Mouse (Mus musculus) myocyte (in vitro differentiated cells): ENCODE results near the gene 1700001P01Rik. TPM values are rescaled to one million over a fixed set of nuclear protein-coding genes. Genes with fewer than 3 reads are reported as not detected.

Experiments used
- H3K27me3 ChIP-seq: one replicate; pipeline ENCODE4 v1.6.1; 2011; ENCODE audit not compliant: control insufficient read depth, insufficient read depth, insufficient read length
- H3K36me3 ChIP-seq: one replicate; pipeline ENCODE4 v1.6.1; 2011; ENCODE audit not compliant: control insufficient read depth, insufficient read depth
- H3K4me2 ChIP-seq: one replicate; pipeline ENCODE4 v1.6.1; 2011; ENCODE audit warnings: low read depth, control low read depth
- H3K4me3 ChIP-seq: one replicate; pipeline ENCODE4 v1.5.1; 2011; ENCODE audit warnings: mild to moderate bottlenecking, control low read depth, moderate library complexity
- H3K79me2 ChIP-seq: one replicate; pipeline ENCODE4 v1.6.1; 2011; ENCODE audit not compliant: control insufficient read depth, insufficient read depth
- H3ac ChIP-seq: one replicate; pipeline ENCODE4 v1.6.1; 2011; ENCODE audit not compliant: control insufficient read depth, insufficient read length
- CEBPB ChIP-seq: IDR thresholded peaks from 2 replicates; pipeline ENCODE4 v1.6.1; 2011; ENCODE audit warnings: mild to moderate bottlenecking, moderate library complexity; ENCODE audit not compliant: poor library complexity, insufficient read depth, severe bottlenecking
- E2F4 ChIP-seq: IDR thresholded peaks from one replicate; pipeline ENCODE4 v1.6.1; 2011; ENCODE audit warnings: mild to moderate bottlenecking, control low read depth, moderate library complexity; ENCODE audit not compliant: insufficient read depth
- MAX ChIP-seq: IDR thresholded peaks from one replicate; pipeline ENCODE4 v1.6.1; 2011; ENCODE audit warnings: low read depth, mild to moderate bottlenecking, control low read depth
- MYOD1 ChIP-seq, 3 experiments: IDR thresholded peaks; one replicate each; pipeline ENCODE4 v1.6.1; 2011; ENCODE audit warnings: control low read depth in 2 of 3, low read depth in 2 of 3, mild to moderate bottlenecking in 2 of 3, moderate library complexity in 1 of 3; ENCODE audit not compliant: insufficient read length in 2 of 3, control insufficient read depth in 1 of 3
- MYOG ChIP-seq, 3 experiments: IDR thresholded peaks; one replicate each; pipeline ENCODE4 v1.6.1; 2011; ENCODE audit warnings: control low read depth in 2 of 3, low read depth in 2 of 3, mild to moderate bottlenecking in 2 of 3; ENCODE audit not compliant: insufficient read length in 2 of 3, control insufficient read depth in 1 of 3, insufficient read depth in 1 of 3
- POLR2A ChIP-seq: IDR thresholded peaks from one replicate; pipeline ENCODE4 v1.6.1; 2011; ENCODE audit warnings: low read depth, mild to moderate bottlenecking, control low read depth, moderate library complexity; ENCODE audit not compliant: insufficient read length
- POLR2AphosphoS2 ChIP-seq: IDR thresholded peaks from one replicate; pipeline ENCODE4 v1.6.1; 2011; ENCODE audit warnings: low read depth, control low read depth; ENCODE audit not compliant: insufficient read length
- REST ChIP-seq: IDR thresholded peaks from one replicate; pipeline ENCODE4 v1.6.1; 2011; ENCODE audit warnings: mild to moderate bottlenecking, control low read depth, moderate library complexity; ENCODE audit not compliant: insufficient read depth, insufficient read length
- SRF ChIP-seq: IDR thresholded peaks from one replicate; pipeline ENCODE4 v1.6.1; 2011; ENCODE audit warnings: low read depth; ENCODE audit not compliant: control insufficient read depth, insufficient read length
- TCF12 ChIP-seq: IDR thresholded peaks from one replicate; pipeline ENCODE4 v1.6.1; 2011; ENCODE audit warnings: mild to moderate bottlenecking, control low read depth; ENCODE audit not compliant: poor library complexity, insufficient read depth, severe bottlenecking
- TCF3 ChIP-seq: IDR thresholded peaks from one replicate; pipeline ENCODE4 v1.6.1; 2011; ENCODE audit warnings: low read depth, control low read depth; ENCODE audit not compliant: insufficient read length
- USF1 ChIP-seq: IDR thresholded peaks from one replicate; pipeline ENCODE4 v1.6.1; 2011; ENCODE audit warnings: low read depth, mild to moderate bottlenecking, control low read depth, moderate library complexity
- polyA plus RNA-seq: library from polyadenylated mRNA; unstranded; fragments of >200 nt; fragmentation: generic; extraction: Trizol; gene quantifications from one replicate; pipeline ENCODE4 v1.2.1, GENCODE M21; 2012; ENCODE audit warnings: missing spikeins

The 1700001P01Rik gene
- polyA plus RNA-seq, 1 experiment = 0.07 TPM

GRCm38 (mm10) chr11:97758125-97758524 lies 17.6 kb downstream of the 1700001P01Rik start:
- no peak for TF ChIP-seq POLR2A
- no peak for TF ChIP-seq POLR2AphosphoS2
- TF ChIP-seq MYOG (IDR thresholded peaks at IDR 0.05; ENCODE audit: control insufficient read depth in 1 of 3, insufficient read depth in 1 of 3, insufficient read length in 2 of 3, low read depth in 2 of 3) = no peak
- TF ChIP-seq MYOD1 (IDR thresholded peaks at IDR 0.05; ENCODE audit: control insufficient read depth in 1 of 3, insufficient read length in 2 of 3, low read depth in 2 of 3) = no peak
- no peak for TF ChIP-seq REST
- TF ChIP-seq CEBPB = no peak
- no peak for TF ChIP-seq MAX
- Histone ChIP-seq H3K36me3 (peaks cover 54% of the 10 kb centered on the region), H3K79me2 (peaks cover 8% of the 10 kb centered on the region), H3K27me3 (no peaks in the 10 kb centered on the region), H3K4me2 (no peak overlapping the region), H3ac (no peak overlapping the region), H3K4me3 (no peak overlapping the region)

GRCm38 (mm10) chr11:97753277-97753676 lies 22.4 kb downstream of the 1700001P01Rik start:
- no peak overlapping the region for H3ac ChIP-seq

GRCm38 (mm10) chr11:97748496-97748895 lies 27.2 kb downstream of the 1700001P01Rik start:
- TF ChIP-seq MYOG (IDR thresholded peaks at IDR 0.05; ENCODE audit: control insufficient read depth in 1 of 3, insufficient read depth in 1 of 3, insufficient read length in 2 of 3, low read depth in 2 of 3) (no peak), E2F4 (no peak), POLR2A (no peak), SRF (no peak), MYOD1 (IDR thresholded peaks at IDR 0.05; ENCODE audit: control insufficient read depth in 1 of 3, insufficient read length in 2 of 3, low read depth in 2 of 3) (no peak), MAX (no peak), CEBPB (no peak), TCF3 (no peak), TCF12 (no peak), USF1 (no peak), REST (no peak), POLR2AphosphoS2 (no peak)
- H3K4me2 ChIP-seq = no peak overlapping the region
- H3ac ChIP-seq = no peak overlapping the region
- no peaks in the 10 kb centered on the region for H3K27me3 ChIP-seq
- H3K36me3 ChIP-seq = peaks cover 23% of the 10 kb centered on the region
- no peak overlapping the region for H3K4me3 ChIP-seq
- H3K79me2 ChIP-seq = peaks cover 8% of the 10 kb centered on the region

More at GRCm38 (mm10) chr11:97753277-97753676, 22.4 kb downstream of the 1700001P01Rik start:
- no peaks in the 10 kb centered on the region for H3K27me3 ChIP-seq
- H3K4me3 ChIP-seq = no peak overlapping the region
- H3K36me3 ChIP-seq = peaks cover 44% of the 10 kb centered on the region
- no peak for TF ChIP-seq POLR2AphosphoS2
- TF ChIP-seq POLR2A = no peak
- TF ChIP-seq REST = no peak
- TF ChIP-seq CEBPB = no peak
- no peak for TF ChIP-seq TCF12
- no peak for TF ChIP-seq E2F4
- TF ChIP-seq USF1 = no peak
- no peak for TF ChIP-seq MAX
- no peak for TF ChIP-seq SRF
- no peak for TF ChIP-seq TCF3
- no peak for TF ChIP-seq MYOD1 (IDR thresholded peaks at IDR 0.05; ENCODE audit: control insufficient read depth in 1 of 3, insufficient read length in 2 of 3, low read depth in 2 of 3)
- TF ChIP-seq MYOG (IDR thresholded peaks at IDR 0.05; ENCODE audit: control insufficient read depth in 1 of 3, insufficient read depth in 1 of 3, insufficient read length in 2 of 3, low read depth in 2 of 3) = no peak
- no peaks in the 10 kb centered on the region for H3K79me2 ChIP-seq
- no peak overlapping the region for H3K4me2 ChIP-seq

GRCm38 (mm10) chr11:97747773-97748172 lies 27.9 kb downstream of the 1700001P01Rik start:
- no peak overlapping the region for H3K4me2 ChIP-seq
- H3K79me2 ChIP-seq = peaks cover 15% of the 10 kb centered on the region
- no peak overlapping the region for H3K4me3 ChIP-seq
- no peaks in the 10 kb centered on the region for H3K27me3 ChIP-seq
- no peak overlapping the region for H3ac ChIP-seq
- peaks cover 17% of the 10 kb centered on the region for H3K36me3 ChIP-seq
- no peak for TF ChIP-seq SRF
- TF ChIP-seq TCF3 = no peak
- TF ChIP-seq MAX = no peak
- no peak for TF ChIP-seq E2F4
- TF ChIP-seq POLR2A = no peak
- no peak for TF ChIP-seq USF1
- TF ChIP-seq TCF12 = no peak
- TF ChIP-seq REST = no peak
- no peak for TF ChIP-seq POLR2AphosphoS2
- no peak for TF ChIP-seq MYOG (IDR thresholded peaks at IDR 0.05; ENCODE audit: control insufficient read depth in 1 of 3, insufficient read depth in 1 of 3, insufficient read length in 2 of 3, low read depth in 2 of 3)
- no peak for TF ChIP-seq CEBPB

GRCm38 (mm10) chr11:97745331-97745721 lies 30.4 kb downstream of the 1700001P01Rik start:
- Histone ChIP-seq H3K4me2 (peak overlapping the region; percentile 86), H3K27me3 (no peaks in the 10 kb centered on the region), H3K4me3 (peak overlapping the region; percentile 44), H3ac (peak overlapping the region; percentile 57), H3K36me3 (peaks cover 9% of the 10 kb centered on the region), H3K79me2 (peaks cover 39% of the 10 kb centered on the region)
- no peak for TF ChIP-seq CEBPB
- TF ChIP-seq REST = no peak
- no peak for TF ChIP-seq MYOG (IDR thresholded peaks at IDR 0.05; ENCODE audit: control insufficient read depth in 1 of 3, insufficient read depth in 1 of 3, insufficient read length in 2 of 3, low read depth in 2 of 3)
- TF ChIP-seq MAX = no peak
- peak in 1 of 3 experiments; percentile 18 for TF ChIP-seq MYOD1 (IDR thresholded peaks at IDR 0.05; ENCODE audit: control insufficient read depth in 1 of 3, insufficient read length in 2 of 3, low read depth in 2 of 3)
- no peak for TF ChIP-seq USF1
- TF ChIP-seq E2F4 = peak; percentile 41
